10 mouse cellular contexts compared by ENCODE assay signal in the genomic region with DNA sequence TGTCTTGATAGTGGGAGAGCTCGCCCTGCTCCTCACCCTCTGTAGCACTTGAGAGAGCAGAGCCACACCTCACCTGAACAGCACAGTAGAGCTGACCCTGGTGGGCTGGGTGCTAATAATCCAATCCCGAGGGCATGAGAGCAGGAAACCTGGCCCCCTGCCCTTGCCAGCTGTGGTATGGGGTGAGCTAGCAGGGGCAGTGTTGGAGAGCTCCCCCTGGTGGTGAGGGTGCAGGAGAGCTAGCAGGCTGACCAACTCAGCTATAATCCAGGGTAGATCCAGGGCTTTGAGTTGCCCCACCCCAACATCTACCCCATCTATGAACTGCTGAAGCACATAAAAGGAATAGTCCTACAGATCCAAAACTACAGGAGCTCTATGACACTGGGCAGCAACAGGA.
DNase-seq lines count a peak whose midpoint lies in the region; ATAC-seq and TF ChIP-seq lines count a peak whose summit lies in the region.
"Had no signal": no experiment of that assay in that cellular context is flagged by ENCODE, and none has a peak within 500 bp of the region (broad histone marks: within the 10 kb centered on the region; RNA-seq: fewer than 3 reads in every experiment).

No protein-coding gene starts in this region.

- H3K27me3 ChIP-seq in midbrain, postnatal 0 days (ENCODE audit: insufficient read depth, low read length): no peaks in the 10 kb centered on the region
- H3K27me3 ChIP-seq in midbrain, embryonic 13.5 days: no peaks in the 10 kb centered on the region
- H3K27me3 ChIP-seq in midbrain, embryonic 15.5 days (replicated peaks): no peaks in the 10 kb centered on the region
- H3K27me3 ChIP-seq: embryonic facial prominence, embryonic 15.5 days had no signal

- no peak overlapping the region for H3K4me2 ChIP-seq in midbrain, postnatal 0 days (ENCODE audit: low read depth, low read length, poor library complexity, severe bottlenecking)
- no peak overlapping the region for H3K4me2 ChIP-seq in midbrain, embryonic 13.5 days (replicated peaks)
- H3K4me2 ChIP-seq in midbrain, embryonic 15.5 days: no peak overlapping the region
- H3K4me2 ChIP-seq: embryonic facial prominence, embryonic 15.5 days; limb, embryonic 12.5 days had no signal

- WGBS in midbrain, postnatal 0 days: 95% methylated on average over 2 of the region's 2 CpGs
- 84% methylated on average over 2 of the region's 2 CpGs for WGBS in midbrain, embryonic 13.5 days
- 76% methylated on average over 2 of the region's 2 CpGs for WGBS in midbrain, embryonic 15.5 days

- no peak overlapping the region for H3K4me3 ChIP-seq in midbrain, postnatal 0 days (ENCODE audit: low read depth, low read length)
- no peak overlapping the region for H3K4me3 ChIP-seq in midbrain, embryonic 13.5 days (replicated peaks)
- H3K4me3 ChIP-seq in midbrain, embryonic 15.5 days: no peak overlapping the region
- H3K4me3 ChIP-seq: embryonic facial prominence, embryonic 15.5 days; limb, embryonic 12.5 days had no signal

- no peak for ATAC-seq in midbrain, postnatal 0 days (ENCODE audit: low FRiP score)
- ATAC-seq in midbrain, embryonic 13.5 days: no peak
- peak; percentile 72 for ATAC-seq in neutrophil, adult 5-6 weeks (ENCODE audit: extremely low read depth, insufficient number of reproducible peaks, low FRiP score, poor library complexity, severe bottlenecking)
- ATAC-seq in midbrain, embryonic 15.5 days (replicated peaks): no peak

- DNase-seq in midbrain, postnatal 0 days (ENCODE audit: low spot score): no peak
- peak; percentile 31 for DNase-seq in adrenal gland, adult 2 months
- DNase-seq in heart, postnatal 4 days: peak; percentile 53
- no peak for DNase-seq in retina, postnatal 1 day
- no peak for DNase-seq in embryo, embryonic 9.5 days (ENCODE audit: extremely low spot score)

- TF ChIP-seq CTCF in midbrain, postnatal 0 days (IDR thresholded peaks at IDR 0.05): peak; percentile 48

- no peak overlapping the region for H3K9ac ChIP-seq in midbrain, postnatal 0 days (replicated peaks; ENCODE audit: low read length, poor library complexity, severe bottlenecking)
- H3K9ac ChIP-seq in midbrain, embryonic 13.5 days (replicated peaks): no peak overlapping the region
- no peak overlapping the region for H3K9ac ChIP-seq in midbrain, embryonic 15.5 days
- H3K9ac ChIP-seq: embryonic facial prominence, embryonic 15.5 days; limb, embryonic 12.5 days had no signal

- H3K36me3 ChIP-seq in midbrain, postnatal 0 days (ENCODE audit: insufficient read depth, low read length): no peaks in the 10 kb centered on the region
- H3K36me3 ChIP-seq in midbrain, embryonic 13.5 days: no peaks in the 10 kb centered on the region
- H3K36me3 ChIP-seq in midbrain, embryonic 15.5 days (replicated peaks): no peaks in the 10 kb centered on the region
- H3K36me3 ChIP-seq: embryonic facial prominence, embryonic 15.5 days; limb, embryonic 12.5 days had no signal

- no peaks in the 10 kb centered on the region for H3K9me3 ChIP-seq in midbrain, postnatal 0 days (ENCODE audit: low read length)
- no peaks in the 10 kb centered on the region for H3K9me3 ChIP-seq in midbrain, embryonic 13.5 days
- H3K9me3 ChIP-seq in midbrain, embryonic 15.5 days: no peaks in the 10 kb centered on the region
- H3K9me3 ChIP-seq: embryonic facial prominence, embryonic 15.5 days; limb, embryonic 12.5 days had no signal

- H3K4me1 ChIP-seq in midbrain, postnatal 0 days (ENCODE audit: insufficient read depth, low read length): no peaks in the 10 kb centered on the region
- H3K4me1 ChIP-seq in midbrain, embryonic 13.5 days (replicated peaks): no peaks in the 10 kb centered on the region
- no peaks in the 10 kb centered on the region for H3K4me1 ChIP-seq in midbrain, embryonic 15.5 days
- H3K4me1 ChIP-seq: embryonic facial prominence, embryonic 15.5 days; limb, embryonic 12.5 days had no signal

- H3K27ac ChIP-seq in midbrain, postnatal 0 days (ENCODE audit: low read depth, low read length): no peak overlapping the region
- H3K27ac ChIP-seq in midbrain, embryonic 13.5 days: no peak overlapping the region
- no peak overlapping the region for H3K27ac ChIP-seq in midbrain, embryonic 15.5 days
- H3K27ac ChIP-seq: embryonic facial prominence, embryonic 15.5 days; limb, embryonic 12.5 days had no signal

Comparison
In these comparisons a context has a peak if more than half of its experiments do, and no peak if none do; other contexts are left out.
1. DNase-seq: peak in adrenal gland, adult 2 months (single experiment) and heart, postnatal 4 days (single experiment); none in midbrain, postnatal 0 days (single experiment), retina, postnatal 1 day (single experiment) and embryo, embryonic 9.5 days (single experiment).